Comparison of ENCODE assay signal across 10 mouse cellular contexts in the genomic region with DNA sequence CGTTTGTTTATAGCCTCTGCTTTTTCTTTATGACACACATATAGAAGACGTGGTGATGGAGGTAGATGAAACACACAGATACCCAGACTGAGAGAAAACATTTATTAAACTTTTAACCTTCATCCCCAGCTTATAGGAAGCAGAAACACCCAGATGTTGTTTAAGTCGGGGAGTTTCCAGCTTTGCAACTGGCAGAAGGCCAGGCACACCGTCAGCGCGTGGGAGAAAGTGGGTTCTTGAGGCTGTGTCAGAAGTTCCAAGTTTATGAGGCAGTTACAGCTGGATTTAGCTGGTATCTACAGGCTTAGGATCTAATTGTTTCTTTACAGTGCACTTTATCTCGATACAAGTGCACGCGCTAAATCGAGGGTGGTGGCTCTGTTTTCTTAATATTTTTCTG.
DNase-seq lines count a peak whose midpoint lies in the region; ATAC-seq and TF ChIP-seq lines count a peak whose summit lies in the region.
"Had no signal": no experiment of that assay in that cellular context is flagged by ENCODE, and none has a peak within 500 bp of the region (broad histone marks: within the 10 kb centered on the region; RNA-seq: fewer than 3 reads in every experiment).

No protein-coding gene starts in this region.

- no peak overlapping the region for H3K27ac ChIP-seq in liver, embryonic 12.5 days
- no peak overlapping the region for H3K27ac ChIP-seq in intestine, embryonic 16.5 days (ENCODE audit: low read length)
- no peak overlapping the region for H3K27ac ChIP-seq in left cerebral cortex, adult 2 months
- H3K27ac ChIP-seq: embryonic facial prominence, embryonic 13.5 days; macrophage had no signal

- no peak overlapping the region for H3K4me2 ChIP-seq in liver, embryonic 12.5 days
- no peak overlapping the region for H3K4me2 ChIP-seq in intestine, embryonic 16.5 days (ENCODE audit: low read depth, low read length)
- H3K4me2 ChIP-seq: embryonic facial prominence, embryonic 13.5 days had no signal

- no peak for TF ChIP-seq CTCF in left cerebral cortex, adult 2 months (IDR thresholded peaks at IDR 0.05)

- H3K4me1 ChIP-seq in liver, embryonic 12.5 days = no peaks in the 10 kb centered on the region
- H3K4me1 ChIP-seq in intestine, embryonic 16.5 days (ENCODE audit: control insufficient read depth, insufficient read depth, low read length) = peaks cover 4% of the 10 kb centered on the region; the same call in 1 of the 2 replicates

- H3K27me3 ChIP-seq in liver, embryonic 12.5 days (replicated peaks) = no peaks in the 10 kb centered on the region
- H3K27me3 ChIP-seq in intestine, embryonic 16.5 days (replicated peaks; ENCODE audit: control insufficient read depth, insufficient read depth, low read length) = no peaks in the 10 kb centered on the region
- H3K27me3 ChIP-seq: embryonic facial prominence, embryonic 13.5 days had no signal

- H3K36me3 ChIP-seq in liver, embryonic 12.5 days = no peaks in the 10 kb centered on the region
- no peaks in the 10 kb centered on the region for H3K36me3 ChIP-seq in intestine, embryonic 16.5 days (ENCODE audit: control insufficient read depth, insufficient read depth, low read length)
- H3K36me3 ChIP-seq: embryonic facial prominence, embryonic 13.5 days had no signal

- 75% methylated on average over 10 of the region's 10 CpGs for WGBS in liver, embryonic 12.5 days (ENCODE audit: insufficient replicate concordance)
- WGBS in intestine, embryonic 16.5 days = 40% methylated on average over 10 of the region's 10 CpGs

- ATAC-seq in liver, embryonic 12.5 days = no peak
- peak; percentile 86 for ATAC-seq in activated CD4-positive, CD25-positive, alpha-beta regulatory T cell, adult 4 months
- ATAC-seq in intestine, embryonic 16.5 days = peak; percentile 60
- no peak for ATAC-seq in megakaryocyte, adult 5-6 weeks (ENCODE audit: poor library complexity, severe bottlenecking)

- H3K4me3 ChIP-seq in liver, embryonic 12.5 days = no peak overlapping the region
- H3K4me3 ChIP-seq in intestine, embryonic 16.5 days (ENCODE audit: low read length) = no peak overlapping the region
- H3K4me3 ChIP-seq in left cerebral cortex, adult 2 months = no peak overlapping the region
- H3K4me3 ChIP-seq: embryonic facial prominence, embryonic 13.5 days had no signal

- H3K9ac ChIP-seq in liver, embryonic 12.5 days = no peak overlapping the region
- no peak overlapping the region for H3K9ac ChIP-seq in intestine, embryonic 16.5 days (ENCODE audit: low read depth, low read length)
- H3K9ac ChIP-seq: embryonic facial prominence, embryonic 13.5 days had no signal

- intact Hi-C loops in left cerebral cortex, adult 2 months (cut with DNase I) = no loop called here

- H3K9me3 ChIP-seq in liver, embryonic 12.5 days (replicated peaks) = no peaks in the 10 kb centered on the region
- H3K9me3 ChIP-seq in intestine, embryonic 16.5 days (ENCODE audit: control insufficient read depth, low read length) = no peaks in the 10 kb centered on the region
- H3K9me3 ChIP-seq: embryonic facial prominence, embryonic 13.5 days had no signal

- DNase-seq in liver = peak; percentile 38
- peak; percentile 92 for DNase-seq in naive thymus-derived CD4-positive, alpha-beta T cell, adult 2 months (ENCODE audit: low read depth)
- no peak for DNase-seq in left cerebral cortex, adult 2 months (ENCODE audit: extremely low spot score in 1 of 2, low spot score in 2 of 2)
- DNase-seq in layer of hippocampus, postnatal 14 days (ENCODE audit: low spot score in 2 of 2) = no peak

Comparison
In these comparisons a context has a peak if more than half of its experiments do, and no peak if none do; other contexts are left out.
1. DNase-seq: peak in liver (single experiment) and naive thymus-derived CD4-positive, alpha-beta T cell, adult 2 months (single experiment); none in left cerebral cortex, adult 2 months (0 of 2) and layer of hippocampus, postnatal 14 days (0 of 2).
2. ATAC-seq: peak in activated CD4-positive, CD25-positive, alpha-beta regulatory T cell, adult 4 months (single experiment) and intestine, embryonic 16.5 days (single experiment); none in liver, embryonic 12.5 days (single experiment) and megakaryocyte, adult 5-6 weeks (single experiment).